Comparison of ENCODE assay signal across 20 mouse cellular contexts in the genomic region with DNA sequence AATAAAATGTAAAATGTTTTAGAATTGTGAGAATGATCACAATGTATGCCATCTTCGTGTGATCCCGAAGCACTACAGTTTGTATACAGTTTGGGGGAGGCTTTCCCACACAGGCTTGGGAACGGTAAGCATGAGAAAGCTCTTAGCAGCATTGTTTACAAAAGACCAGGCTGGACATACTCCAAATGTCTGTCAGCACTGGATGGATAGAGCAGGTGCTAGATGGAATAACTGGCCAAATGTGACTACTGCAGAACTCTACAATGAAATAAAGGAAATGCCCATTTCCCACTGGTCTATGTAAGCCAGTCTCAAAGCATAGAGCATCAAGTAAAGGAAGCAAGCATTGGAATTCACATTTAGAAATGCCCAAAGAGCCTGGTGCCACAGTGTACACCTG.
"Had no signal": no experiment of that assay in that cellular context is flagged by ENCODE, and none has a peak within 500 bp of the region (broad histone marks: within the 10 kb centered on the region; RNA-seq: fewer than 3 reads in every experiment).

No protein-coding gene starts in this region.

- H3K9me3 ChIP-seq: limb, embryonic 10.5 days; liver, embryonic 12.5 days; liver, embryonic 15.5 days; midbrain, embryonic 15.5 days had no signal

- H3K36me3 ChIP-seq: limb, embryonic 10.5 days; limb, embryonic 13.5 days; liver, embryonic 12.5 days; liver, embryonic 15.5 days; midbrain, embryonic 15.5 days had no signal

- ATAC-seq: liver, embryonic 12.5 days; midbrain, embryonic 15.5 days had no signal

- H3K4me3 ChIP-seq: layer of hippocampus, adult 2 months; limb, embryonic 10.5 days; limb, embryonic 13.5 days; liver, embryonic 12.5 days; liver, embryonic 15.5 days; midbrain, embryonic 15.5 days had no signal

- DNase-seq: kidney, adult 11 months; kidney, adult 8-10 months; kidney, postnatal 25 days; layer of hippocampus, adult 9-11 months; liver; lung, adult 18-20 months; right cerebral cortex, adult 18-20 months; right cerebral cortex, postnatal 14 days; right cerebral cortex, postnatal 4 days; thymus, adult 2 months; thymus, postnatal 14 days; thymus, postnatal 4 days had no signal

- H3K27ac ChIP-seq: layer of hippocampus, adult 2 months; limb, embryonic 10.5 days; limb, embryonic 13.5 days; liver, embryonic 12.5 days; liver, embryonic 15.5 days; macrophage; midbrain, embryonic 15.5 days; stomach, postnatal 0 days had no signal

- H3K9ac ChIP-seq: limb, embryonic 13.5 days; liver, embryonic 12.5 days; liver, embryonic 15.5 days; midbrain, embryonic 15.5 days had no signal

- H3K4me2 ChIP-seq: limb, embryonic 13.5 days; liver, embryonic 12.5 days; liver, embryonic 15.5 days; midbrain, embryonic 15.5 days had no signal

- H3K27me3 ChIP-seq: limb, embryonic 13.5 days; liver, embryonic 12.5 days; liver, embryonic 15.5 days; midbrain, embryonic 15.5 days had no signal

- H3K4me1 ChIP-seq: limb, embryonic 10.5 days; limb, embryonic 13.5 days; liver, embryonic 12.5 days; liver, embryonic 15.5 days; midbrain, embryonic 15.5 days had no signal
